Mouse (Mus musculus): ENCODE measurements around the gene Nudt15.
A peak's percentile ranks its signal among the peaks of the same experiment; 100 is the strongest.

Nudt15 gene

DNA sequence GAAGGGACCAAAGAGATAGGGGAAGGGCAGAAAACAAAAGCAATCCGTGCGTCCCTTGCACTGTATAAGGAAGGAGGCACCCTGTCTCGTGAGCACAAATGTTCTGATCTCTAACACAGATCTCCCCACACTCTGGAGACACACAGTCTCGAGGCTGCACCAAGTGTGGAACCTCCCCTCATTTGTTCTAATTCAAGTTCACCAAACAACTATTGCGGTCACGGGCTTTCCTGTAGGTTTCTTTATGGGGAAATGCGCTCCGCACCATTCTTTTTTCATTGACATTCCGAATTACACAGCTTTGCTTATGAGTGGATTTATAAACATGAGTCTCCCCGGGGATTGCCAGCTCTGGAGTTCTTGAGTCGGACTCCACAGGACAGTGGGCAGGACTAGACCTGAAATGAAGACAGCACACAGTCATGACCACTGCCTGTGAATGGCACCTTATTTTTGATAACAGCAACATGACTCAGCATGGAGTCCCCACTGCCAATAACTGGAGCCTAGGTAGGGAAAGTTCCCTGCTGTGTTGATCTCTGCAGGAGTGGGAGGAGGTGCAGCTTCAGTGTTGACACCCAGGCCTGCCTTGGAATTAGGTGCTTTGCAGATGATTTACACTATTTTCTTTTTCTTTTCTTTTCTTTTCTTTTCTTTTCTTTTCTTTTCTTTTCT, 40.2 kb downstream of the Nudt15 start:
- DNase-seq (ENCODE audit: low spot score in 2 of 2) = peak; percentile 29 to 44

DNA sequence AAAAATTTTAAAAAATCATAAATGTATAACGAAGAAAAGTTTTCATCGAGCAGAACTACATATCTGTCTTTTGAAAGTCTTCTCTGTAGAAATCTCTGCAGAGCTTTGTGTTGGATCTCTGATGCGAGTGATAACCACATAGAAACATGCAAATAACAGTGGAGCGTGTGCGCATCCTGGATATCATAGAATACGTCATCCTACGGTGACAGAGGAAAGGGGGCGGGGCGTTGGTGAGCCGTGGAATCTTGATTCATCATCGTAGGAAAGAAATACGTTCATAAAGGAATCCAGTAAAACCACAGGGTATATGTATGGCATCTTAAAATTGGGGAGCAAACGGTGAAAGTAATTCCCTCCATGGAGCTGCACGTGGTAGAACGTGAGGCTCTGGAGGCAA, 40.8 kb downstream of the Nudt15 start:
- DNase-seq (ENCODE audit: low spot score in 2 of 2) = no peak

DNA sequence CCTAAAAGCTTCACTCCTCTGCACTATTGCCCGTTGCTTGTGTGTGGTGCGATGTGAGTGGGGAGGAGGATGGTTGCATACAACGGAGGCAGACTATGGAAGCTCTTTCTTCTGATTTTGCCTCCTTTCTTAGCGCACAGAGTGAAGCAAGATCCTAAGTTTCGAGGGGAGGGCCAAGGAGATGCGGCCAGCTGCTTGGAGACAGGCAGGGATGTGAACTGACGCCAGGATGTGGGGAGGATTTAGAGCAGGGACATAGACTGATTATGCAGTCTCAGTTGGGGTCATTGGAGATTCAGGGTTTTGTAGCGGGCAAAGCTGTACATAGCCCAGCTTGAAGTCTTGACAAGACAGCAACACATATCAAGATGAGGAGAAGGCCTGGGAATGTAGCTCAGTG, 41.8 kb downstream of the Nudt15 start:
- DNase-seq (ENCODE audit: low spot score in 2 of 2) = no peak

DNA sequence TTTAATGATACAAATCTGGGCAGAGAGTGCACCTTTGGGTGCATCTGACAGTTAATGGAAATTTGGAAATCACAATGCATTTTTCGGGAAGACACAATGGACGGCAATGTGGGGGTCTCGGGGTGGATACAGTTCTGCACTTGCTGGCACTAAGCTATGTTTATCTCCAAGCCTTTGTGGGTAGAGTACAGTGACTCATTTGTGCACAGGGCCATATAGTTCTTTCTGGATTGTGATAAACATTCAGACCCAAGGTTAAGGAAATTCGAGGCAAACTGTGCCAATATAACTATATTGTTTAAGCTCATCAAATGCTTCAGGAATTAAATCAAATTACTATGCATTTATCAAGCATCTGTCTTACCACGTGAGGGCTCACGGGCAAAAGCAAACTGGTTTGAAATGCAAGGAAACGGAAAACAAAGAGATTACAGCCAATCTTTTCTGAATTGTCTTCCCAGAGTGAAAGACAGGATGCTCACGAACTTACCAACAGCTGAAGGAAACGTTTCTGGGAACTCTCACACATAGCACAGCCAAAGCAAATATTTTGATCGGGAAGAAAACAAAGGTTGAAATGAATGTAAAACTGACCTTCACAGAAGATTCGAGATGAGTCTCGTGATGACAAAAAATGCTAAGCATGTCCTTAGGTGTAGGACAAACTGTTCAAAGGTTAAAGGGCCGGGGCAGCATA, 44.7 kb downstream of the Nudt15 start:
- no peak for DNase-seq (ENCODE audit: low spot score in 2 of 2)

DNA sequence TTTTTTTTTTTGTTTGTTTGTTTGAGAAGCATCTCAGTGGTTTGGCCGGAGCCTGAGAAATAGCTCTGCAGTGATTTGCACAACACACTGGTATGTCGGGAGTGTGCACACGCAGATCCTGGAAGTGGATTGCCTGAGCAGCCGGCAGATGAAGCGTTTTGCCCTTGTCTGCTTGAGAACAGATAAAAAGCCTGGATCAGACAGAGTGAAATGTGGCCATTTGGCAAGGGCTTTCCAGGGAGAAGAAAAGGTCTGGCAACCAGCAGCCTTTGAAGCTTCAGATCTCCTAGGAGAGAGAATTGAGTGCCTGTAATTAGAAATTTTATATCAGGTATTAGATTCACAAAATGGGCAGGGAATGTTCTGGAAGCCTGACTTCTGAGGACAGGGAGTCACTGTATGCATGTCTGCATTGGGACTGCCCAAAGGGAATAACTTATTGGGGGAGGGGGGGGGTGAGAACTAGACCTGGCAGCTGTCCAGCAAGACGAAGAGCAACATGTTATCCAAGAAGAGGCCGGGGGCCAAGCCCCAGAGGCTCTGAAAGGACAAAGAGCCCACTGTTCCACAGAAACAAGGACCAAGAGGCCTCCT, 45.4 kb downstream of the Nudt15 start:
- DNase-seq (ENCODE audit: low spot score in 2 of 2) = peak in 1 of 2 experiments; percentile 15

DNA sequence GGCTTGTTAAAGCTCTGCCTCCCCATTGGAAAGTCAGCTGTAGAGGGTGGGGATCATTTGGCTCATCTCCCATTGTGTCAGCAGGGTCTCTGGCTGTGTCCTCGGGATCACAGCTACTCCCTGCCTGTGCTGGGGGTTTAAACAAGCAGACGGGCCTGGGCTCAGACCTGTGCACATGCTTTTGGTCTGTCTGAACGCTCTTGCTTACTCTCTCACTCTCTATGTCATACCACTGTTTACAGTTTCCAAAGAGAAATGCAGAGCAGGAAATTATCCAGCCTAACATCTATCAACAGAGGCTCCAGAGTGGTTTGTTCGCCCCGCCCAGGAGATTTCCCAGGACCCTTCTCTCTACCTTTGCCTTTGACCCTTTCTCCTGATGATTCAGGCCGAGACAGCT, 46.3 kb downstream of the Nudt15 start:
- peak; percentile 12 to 25 for DNase-seq (ENCODE audit: low spot score in 2 of 2)

DNA sequence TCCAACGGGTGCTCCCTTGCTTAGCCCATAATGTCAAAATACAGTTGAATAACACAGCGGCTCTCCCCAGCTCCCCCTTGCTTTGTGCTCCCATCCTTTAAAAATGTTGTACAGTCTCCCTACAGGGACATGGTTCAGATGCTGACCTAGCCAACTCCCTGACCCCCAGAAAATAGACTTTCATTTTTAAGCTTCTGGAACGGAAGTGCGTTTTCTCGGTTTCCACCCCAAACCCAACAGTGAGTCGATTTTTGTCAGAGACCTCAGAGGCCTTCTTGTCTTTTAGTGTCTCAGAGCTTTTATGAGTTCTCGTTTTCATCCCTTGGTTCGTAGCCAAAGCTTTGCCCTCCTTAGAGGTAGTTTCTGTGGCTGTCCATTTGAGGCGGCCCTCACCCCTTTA, 46.8 kb downstream of the Nudt15 start:
- DNase-seq (ENCODE audit: low spot score in 2 of 2) = no peak

DNA sequence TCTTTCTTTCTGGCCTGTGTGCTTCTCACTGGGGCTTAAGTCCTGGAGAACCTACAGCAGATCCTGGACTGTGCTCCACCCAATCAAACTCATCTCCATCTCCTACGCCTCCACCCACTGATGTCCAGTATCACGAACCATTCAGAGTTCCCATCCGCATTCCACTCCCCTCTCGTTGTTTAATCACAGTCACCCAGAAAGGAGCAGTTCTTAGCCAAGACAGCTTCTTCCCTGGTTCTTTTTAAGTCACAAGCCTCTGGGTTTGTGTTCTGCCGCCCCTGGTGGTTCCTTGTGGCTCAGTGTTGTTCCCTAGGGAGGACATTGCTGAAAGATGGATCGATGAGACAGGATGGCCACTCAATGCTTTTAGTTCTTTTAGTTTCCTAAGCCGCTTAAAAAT, 52.3 kb downstream of the Nudt15 start:
- no peak for DNase-seq (ENCODE audit: low spot score in 2 of 2)

DNA sequence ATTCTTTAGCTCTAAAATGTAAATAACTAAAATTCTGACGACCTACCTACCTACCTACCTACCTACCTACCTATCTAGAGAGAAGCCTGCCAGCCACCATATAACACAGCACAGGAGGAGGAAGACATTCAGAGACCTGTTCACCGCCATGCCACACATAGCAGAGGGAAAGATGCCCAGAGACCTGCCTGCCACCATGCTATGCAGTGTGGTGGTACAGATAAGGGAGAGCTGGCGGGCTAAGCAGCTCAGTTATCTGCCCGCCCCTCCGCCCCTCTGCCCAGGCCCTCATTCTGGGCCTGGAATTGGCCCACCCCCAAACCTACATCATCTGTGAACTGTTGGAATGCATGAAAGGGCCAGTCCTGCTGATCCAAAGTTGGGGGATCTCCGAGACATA, 53.9 kb downstream of the Nudt15 start:
- DNase-seq (ENCODE audit: low spot score in 2 of 2) = no peak

DNA sequence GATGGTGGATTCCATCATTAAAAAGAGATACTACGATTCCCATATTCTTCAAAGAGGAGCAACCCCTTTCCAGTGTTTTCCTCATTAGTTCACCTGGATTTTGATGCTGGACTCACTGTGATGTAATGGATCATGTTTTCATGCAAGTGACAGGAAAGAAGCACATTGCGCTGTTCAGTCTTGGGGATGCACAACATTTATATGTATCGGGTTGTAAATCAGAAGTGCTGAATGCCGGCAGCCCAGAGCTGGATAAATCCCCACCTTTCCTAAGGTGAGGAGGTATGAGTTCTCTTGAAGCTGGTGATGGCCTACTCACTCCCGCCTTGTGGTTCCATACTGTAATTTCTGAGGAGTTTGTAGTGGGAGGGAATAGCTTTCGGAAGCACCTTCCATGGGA, 54.7 kb downstream of the Nudt15 start:
- no peak for DNase-seq (ENCODE audit: low spot score in 2 of 2)

DNA sequence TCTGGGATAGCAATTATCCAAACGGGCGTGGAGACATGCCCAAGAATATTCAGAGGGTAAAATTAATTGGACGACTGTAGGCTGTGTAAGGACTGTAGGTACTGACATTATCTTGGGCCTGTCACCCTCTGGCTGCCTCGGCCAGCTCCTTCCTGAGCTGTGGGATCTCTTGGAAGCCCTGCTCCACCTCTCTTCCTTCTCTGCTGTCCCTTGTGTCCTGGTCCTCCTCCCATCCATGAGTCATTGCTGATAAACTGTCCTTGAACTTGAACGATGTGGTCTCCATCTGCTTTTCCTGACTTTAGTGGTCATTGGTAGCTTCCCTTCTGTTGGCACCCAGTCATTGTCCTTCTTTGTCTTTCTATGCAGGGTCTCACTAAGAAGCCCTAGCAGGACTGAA, 61.4 kb downstream of the Nudt15 start:
- no peak for DNase-seq (ENCODE audit: low spot score in 2 of 2)

DNA sequence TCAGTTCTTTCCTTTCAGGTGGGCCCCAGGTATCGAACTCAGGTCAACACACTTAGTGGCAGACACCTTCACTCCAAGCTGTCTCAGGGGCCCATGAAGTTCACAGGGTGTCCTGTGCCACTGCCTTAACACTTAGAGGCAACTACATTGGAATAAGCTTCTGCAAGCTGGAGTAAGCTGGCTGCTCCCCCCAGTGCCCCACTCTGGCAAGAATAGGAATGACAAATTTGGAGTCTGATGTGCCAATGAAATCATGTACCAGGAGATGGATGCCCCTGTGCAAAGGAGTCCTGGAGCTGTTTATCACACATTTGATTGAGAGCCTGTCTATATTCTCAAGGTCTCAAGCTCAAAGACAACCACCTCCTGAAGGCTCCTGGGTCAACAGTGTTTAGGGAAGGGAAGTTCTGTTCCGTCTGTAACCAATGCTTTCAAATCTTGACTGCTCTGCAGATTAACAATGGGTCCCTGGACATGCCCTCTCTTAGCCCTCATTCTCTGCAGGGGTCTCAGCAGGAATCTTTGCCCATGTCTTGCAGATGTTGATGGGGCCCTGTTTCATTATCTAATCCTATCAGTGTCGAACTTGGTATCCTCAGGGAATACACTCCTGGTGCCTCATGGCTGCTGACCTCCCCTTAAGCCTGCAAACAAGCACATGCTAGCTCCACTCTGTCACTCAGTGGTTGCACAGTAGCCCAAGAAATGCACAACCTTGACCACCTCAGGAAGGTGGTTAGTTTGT, 63.5 kb downstream of the Nudt15 start:
- DNase-seq (ENCODE audit: low spot score in 2 of 2) = no peak

DNA sequence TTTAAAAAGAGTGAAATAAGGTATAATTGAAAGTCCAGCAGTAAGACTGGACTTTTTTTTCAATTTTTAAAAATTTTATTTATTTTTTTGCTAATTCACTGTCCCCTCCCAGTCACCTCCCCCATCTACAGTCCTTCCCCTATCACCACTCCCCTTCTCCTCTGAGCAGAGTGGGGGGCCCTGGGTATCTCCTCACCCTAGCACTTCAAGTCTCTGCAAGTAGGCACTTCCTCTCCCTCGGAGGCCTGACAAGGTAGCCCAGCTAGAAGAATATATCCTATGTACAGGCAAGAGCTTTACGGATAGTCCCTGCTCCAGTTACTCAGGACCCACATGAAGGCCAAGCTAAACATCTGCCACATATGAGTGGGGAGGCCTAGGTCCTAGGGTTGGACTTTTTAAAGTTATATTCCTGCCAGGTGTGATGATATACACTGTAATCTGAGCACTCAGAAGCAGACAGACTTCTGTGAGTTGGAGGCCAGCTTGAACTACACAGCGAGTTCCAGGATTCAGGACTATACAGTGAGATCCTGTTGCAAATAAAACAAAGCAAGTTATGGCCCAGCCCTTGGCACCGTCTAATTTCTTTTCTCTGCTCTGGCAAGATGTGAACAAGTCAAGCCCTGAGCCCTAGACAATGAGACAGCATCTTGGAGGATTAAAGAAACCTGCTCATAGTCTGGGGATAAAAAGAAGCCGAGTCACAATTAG, 64.4 kb downstream of the Nudt15 start:
- DNase-seq (ENCODE audit: low spot score in 2 of 2) = no peak

DNA sequence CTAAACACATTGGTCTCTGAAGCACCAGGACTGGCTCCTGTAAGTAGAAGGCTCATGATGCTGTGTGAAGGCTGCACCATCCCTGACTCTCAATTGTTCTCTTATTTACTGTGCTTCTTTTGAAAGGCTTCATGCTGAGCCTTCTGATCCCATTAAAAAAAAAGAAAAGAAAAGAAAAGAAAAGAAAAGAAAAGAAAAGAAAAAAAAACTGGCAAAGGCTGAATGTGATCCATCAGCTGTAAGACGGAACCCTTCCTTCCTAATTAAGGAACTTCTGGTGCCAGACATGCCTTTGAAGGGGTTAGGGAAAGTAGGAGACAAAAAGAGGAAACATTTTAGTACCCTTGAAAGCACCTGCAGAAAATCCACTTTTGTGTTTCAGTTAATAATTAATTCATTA, 68.3 kb downstream of the Nudt15 start:
- DNase-seq (ENCODE audit: low spot score in 2 of 2) = no peak

DNA sequence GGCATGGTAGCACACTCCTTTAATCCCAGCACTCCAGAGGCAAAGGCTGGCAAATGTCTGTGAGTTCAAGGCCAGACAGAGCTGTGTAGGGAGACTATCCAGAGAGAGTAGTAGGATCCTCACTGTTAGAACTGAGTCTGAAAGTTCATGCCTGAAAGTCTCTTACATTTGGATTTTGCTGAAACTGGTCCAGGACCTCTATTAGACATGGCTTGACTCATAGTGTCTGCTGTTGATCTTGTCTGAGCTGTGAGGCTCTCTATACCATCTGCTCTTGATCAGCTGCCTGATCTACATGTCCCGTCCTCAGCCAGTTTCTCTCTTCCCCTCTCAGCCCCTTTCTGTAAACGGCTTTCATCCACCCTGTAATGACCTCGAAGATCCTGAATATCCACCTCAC, 69.7 kb downstream of the Nudt15 start:
- DNase-seq (ENCODE audit: low spot score in 2 of 2) = no peak

DNA sequence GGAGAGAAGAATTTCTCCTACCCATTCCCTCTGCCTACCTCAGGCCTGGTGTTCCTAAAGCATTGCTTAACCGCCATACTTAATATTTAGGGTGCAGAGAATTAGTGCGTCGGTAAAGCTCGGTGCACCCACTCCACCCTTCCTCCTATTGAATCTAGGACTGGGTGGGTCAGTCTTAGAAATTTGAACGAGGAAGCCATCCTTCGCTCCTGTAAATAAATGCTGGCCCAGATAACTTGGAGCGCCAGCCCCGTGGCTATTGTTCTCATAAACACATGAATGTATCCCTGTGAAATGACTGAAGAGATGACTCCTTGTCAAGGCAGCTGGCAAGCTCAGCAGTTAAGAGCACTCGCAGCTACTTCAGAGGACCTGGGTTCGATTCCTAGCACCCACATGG, 71.0 kb downstream of the Nudt15 start:
- DNase-seq (ENCODE audit: low spot score in 2 of 2) = no peak

DNA sequence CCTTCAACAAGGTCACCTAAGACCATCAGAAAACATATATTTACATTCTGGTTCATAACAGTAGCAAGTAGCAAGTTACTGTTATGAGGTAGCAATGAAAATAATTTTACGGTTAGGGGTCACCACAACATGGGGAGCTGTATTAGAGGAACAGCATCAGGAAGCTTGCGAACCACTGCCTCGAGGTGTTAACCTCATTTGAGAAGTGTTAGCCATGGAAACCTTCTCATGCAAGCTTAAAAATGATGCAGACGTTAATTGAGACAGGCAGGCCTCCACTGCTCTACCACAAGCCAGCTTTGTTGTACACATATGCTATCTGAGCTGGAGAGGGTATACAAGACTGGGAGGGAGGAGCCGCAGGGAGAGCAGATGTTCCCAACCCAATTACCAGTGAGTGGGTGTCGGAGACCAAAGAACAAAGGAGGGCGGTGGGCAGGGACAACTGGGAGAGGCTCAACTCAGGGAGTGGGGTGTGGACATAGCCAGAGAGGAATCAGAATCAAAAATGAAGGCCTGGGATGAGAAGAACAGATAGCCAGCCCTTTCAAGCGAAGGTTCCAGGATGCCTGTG, 71.6 kb downstream of the Nudt15 start:
- no peak for DNase-seq (ENCODE audit: low spot score in 2 of 2)

DNA sequence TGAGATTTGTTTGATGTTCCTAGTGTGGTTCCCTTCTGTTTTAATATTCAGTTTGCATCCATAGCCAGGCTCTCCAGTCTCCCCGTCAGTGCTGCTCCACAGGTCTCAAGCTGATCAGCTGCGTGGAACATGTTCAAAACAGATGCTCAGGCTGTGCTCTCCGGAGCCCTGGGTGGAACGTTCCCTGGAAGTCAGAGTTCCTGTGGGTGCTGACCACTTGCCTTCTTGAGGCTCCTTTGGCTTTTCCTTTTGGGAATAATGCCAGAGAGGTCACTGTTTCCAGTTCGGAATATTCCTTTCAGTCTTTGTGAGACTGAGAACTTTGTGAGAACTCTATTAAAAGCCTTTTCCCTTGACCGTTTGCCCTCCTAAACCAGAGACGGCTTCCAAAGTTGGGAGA, 72.5 kb downstream of the Nudt15 start:
- no peak for DNase-seq (ENCODE audit: low spot score in 2 of 2)

DNA sequence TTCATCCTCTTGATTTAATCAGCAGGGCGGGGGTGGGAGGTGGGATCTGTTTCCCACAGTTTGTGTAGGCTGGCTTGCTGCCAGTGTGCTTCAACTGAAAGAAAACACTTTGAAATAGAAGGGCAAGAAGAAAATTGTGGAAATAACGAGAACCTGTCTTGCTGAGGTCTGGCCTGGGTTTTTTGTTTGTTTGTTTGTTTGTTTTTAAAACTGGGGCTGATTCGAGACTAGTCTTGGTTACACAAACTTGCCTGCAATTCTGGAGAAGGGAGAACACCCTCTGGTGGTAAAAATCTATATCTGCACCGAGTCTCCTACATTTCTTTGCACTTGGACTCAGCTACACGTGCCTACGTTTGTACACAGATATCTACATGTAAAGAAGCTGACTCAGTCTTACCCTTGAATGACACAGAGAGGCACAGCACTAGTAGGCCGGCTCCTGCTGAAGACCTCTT, 73.4 kb downstream of the Nudt15 start:
- DNase-seq (ENCODE audit: low spot score in 2 of 2) = peak in 1 of 2 experiments; percentile 17

DNA sequence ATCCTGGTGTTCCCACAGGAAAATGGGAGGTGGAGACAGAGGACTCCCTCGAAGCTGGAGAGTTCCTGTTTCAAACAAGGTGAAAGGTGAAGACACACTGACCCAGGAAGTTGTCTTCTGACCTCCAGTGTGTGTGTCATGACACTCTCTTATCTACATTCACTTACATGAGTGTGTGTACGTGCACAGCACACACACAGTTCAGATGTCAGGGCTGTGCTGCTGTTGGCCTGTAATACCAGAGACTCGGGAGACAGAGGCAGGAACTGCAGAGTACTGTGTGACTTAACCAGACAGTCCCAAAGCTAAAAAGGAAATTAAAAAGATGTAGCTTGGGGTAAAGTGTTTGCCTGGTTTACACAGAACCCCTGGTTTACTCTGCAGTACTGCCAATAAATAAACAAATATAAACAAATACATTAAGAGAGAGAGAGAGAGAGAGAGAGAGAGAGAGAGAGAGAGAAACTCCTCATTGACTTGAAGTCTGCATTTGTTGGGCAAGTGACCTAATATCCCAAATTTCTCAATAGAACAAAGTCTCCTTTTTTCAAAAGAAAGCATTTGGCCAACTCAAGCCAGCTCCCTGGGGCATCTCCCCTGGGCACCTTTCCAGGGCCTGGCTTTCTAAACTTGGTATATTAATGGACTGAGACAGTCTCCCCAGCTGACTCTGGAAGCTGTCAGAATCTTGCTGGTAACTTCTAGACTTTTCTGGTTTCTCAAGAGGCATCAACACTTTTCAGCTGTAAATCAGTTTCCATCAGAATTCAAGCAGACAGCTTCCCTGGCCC, 74.2 kb downstream of the Nudt15 start:
- DNase-seq (ENCODE audit: low spot score in 2 of 2) = no peak

DNA sequence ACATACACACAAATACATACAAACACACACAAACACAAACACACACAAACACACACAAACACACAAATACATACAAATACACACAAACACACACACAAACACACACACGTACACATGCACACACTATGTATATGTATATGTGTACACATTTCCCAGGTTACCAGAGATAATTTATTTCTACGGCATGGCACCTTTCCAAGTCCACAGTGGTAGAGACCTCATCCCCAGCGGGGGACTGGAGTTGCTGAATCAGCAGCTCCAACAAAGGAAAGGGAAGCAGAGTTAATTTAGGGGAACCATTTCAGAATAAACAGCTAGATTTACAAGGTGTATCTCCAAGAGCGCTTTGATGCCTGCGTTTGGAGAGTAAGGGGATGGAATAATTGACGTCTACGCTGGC, 75.8 kb downstream of the Nudt15 start:
- DNase-seq (ENCODE audit: low spot score in 2 of 2) = no peak
